Mouse (Mus musculus): ENCODE measurements around the gene Slc12a8. TPM values are rescaled to one million over a fixed set of nuclear protein-coding genes. Genes with fewer than 3 reads are reported as not detected.

Slc12a8 gene
- polyA plus RNA-seq, 1 experiment from 2014 or later, result 0.09 TPM

DNA sequence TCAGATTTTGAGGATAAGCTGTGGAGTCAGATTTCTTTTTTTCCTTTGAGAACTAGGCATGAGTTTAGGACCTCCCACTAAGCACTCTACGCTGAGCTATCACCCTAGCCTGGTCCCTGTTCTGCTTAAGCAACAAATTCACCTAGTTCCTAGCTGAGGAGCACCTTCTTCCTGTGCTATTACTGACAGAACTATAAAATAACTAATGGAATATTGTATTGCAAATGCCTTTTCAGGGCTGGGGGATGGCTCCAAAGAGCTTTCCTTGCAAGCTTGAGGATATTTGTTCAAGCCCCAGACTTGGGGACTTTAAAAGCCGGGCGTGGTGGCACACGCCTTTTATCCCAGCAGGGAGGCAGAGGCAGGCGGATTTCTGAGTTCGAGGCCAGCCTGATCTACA is 55.5 kb downstream of the Slc12a8 start:
- Histone ChIP-seq H3K9ac (no peak overlapping the region), H3K36me3 (replicated peaks) (no peaks in the 10 kb centered on the region), H3K4me3 (replicated peaks) (no peak overlapping the region), H3K4me1 (replicated peaks) (no peaks in the 10 kb centered on the region), H3K4me2 (no peak overlapping the region), H3K9me3 (replicated peaks) (no peaks in the 10 kb centered on the region), H3K27me3 (no peaks in the 10 kb centered on the region), H3K27ac (replicated peaks) (no peak overlapping the region)
- WGBS (ENCODE audit: insufficient replicate concordance), result 70% methylated on average over 6 of the region's 6 CpGs
- ATAC-seq (ENCODE audit: insufficient read depth), result no peak

DNA sequence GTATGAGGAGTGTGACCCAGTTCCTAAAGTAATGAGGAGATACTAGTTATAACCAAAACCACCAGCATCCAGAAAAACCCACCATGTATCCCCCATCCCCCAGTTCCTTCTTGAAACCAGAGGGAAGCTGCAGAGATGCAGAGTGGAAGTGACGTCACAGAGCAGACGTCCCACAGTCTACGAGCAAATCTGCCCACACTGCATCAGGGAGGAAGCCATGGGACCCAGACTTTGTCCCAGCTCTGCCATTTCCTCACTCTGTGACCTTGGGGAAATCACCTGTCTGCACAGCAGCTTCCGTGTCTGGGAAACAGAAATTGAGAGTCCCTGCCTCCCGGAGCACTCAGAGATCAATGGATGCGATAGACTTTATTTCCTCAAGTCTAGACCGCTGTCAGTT is 56.6 kb downstream of the Slc12a8 start:
- WGBS (ENCODE audit: insufficient replicate concordance), result 39% methylated on average over 7 of the region's 7 CpGs
- Histone ChIP-seq H3K4me2 (no peak overlapping the region), H3K4me1 (replicated peaks) (no peaks in the 10 kb centered on the region), H3K9me3 (replicated peaks) (no peaks in the 10 kb centered on the region), H3K36me3 (replicated peaks) (no peaks in the 10 kb centered on the region), H3K27me3 (no peaks in the 10 kb centered on the region), H3K27ac (replicated peaks) (no peak overlapping the region), H3K4me3 (replicated peaks) (no peak overlapping the region), H3K9ac (no peak overlapping the region)
- ATAC-seq (ENCODE audit: insufficient read depth), result no peak

DNA sequence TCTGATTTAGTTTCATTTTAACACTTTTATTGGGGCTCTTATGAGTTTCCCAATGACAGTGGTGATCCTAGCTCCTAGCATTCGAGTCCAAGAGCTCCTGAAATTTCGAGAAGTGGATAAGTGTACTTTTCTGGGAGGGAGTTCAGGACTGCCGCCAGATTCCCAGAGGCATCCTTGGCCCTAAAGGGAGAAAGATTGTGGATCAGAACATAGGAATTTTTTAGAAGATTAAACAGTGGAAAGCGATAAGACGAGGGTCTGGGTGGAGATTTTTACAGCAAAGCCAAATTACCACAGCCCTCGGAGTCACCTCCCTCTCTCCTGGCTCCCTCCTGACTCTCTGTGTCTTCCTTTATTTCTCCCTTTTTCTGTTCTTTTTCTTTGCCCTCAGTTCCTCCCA is 58.6 kb downstream of the Slc12a8 start:
- WGBS (ENCODE audit: insufficient replicate concordance), result 54% methylated on average over 6 of the region's 6 CpGs
- ATAC-seq (ENCODE audit: insufficient read depth), result no peak
- Histone ChIP-seq H3K9me3 (replicated peaks) (no peaks in the 10 kb centered on the region), H3K27ac (replicated peaks) (no peak overlapping the region), H3K4me3 (replicated peaks) (no peak overlapping the region), H3K36me3 (replicated peaks) (no peaks in the 10 kb centered on the region), H3K27me3 (no peaks in the 10 kb centered on the region), H3K9ac (no peak overlapping the region), H3K4me2 (no peak overlapping the region), H3K4me1 (replicated peaks) (no peaks in the 10 kb centered on the region)

DNA sequence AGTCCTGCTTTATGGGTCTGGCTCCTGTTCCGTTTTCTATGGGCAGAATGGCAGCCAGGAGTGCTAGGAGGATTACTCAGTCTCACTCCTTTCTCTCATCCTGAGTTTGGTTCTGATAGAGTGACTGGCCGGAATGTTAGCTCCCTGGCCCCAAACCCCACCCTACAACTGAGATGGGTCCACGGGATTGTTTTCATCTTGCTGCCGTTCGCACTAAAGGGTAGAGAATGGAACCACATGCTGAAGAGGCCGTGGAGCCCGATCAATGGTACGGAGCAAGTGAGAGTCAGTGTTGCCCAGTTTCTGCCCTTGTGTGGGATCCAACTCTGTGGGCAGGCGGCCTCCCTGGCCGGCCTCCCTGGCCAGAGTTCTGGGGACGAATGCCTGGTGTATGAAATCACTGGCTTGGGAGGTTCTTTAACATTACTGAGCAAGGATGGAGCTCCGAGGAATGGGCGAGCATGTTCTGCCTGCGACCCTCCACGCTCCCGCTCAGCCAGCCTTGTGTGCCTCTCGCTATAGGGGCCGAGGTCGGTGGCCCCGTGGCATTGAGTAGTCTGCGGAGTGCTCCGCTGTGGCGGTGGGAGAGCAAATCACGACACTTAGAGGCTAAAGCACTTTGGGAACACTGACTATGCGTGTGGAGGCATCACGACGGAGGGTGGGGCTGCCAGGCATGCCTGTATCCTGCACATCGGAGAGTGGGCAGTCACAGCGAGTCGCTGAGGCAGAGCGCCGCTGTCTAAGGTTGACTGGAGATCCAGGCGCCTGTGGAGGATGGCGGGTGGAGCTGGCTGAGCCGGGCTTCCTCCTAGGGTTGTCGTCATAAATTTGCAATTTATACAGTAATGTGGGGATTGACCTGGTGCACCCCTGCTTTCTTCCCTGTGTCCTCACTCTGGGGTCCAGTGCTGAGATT is 59.4 kb downstream of the Slc12a8 start:
- no peaks in the 10 kb centered on the region for H3K36me3 ChIP-seq (replicated peaks)
- H3K27ac ChIP-seq (replicated peaks), result no peak overlapping the region
- WGBS (ENCODE audit: insufficient replicate concordance), result 68% methylated on average over 36 of the region's 36 CpGs
- H3K4me3 ChIP-seq (replicated peaks), result no peak overlapping the region
- H3K27me3 ChIP-seq, result no peaks in the 10 kb centered on the region
- no peak overlapping the region for H3K4me2 ChIP-seq
- ATAC-seq (ENCODE audit: insufficient read depth), result no peak
- H3K9ac ChIP-seq, result no peak overlapping the region
- H3K4me1 ChIP-seq (replicated peaks), result no peaks in the 10 kb centered on the region
- H3K9me3 ChIP-seq (replicated peaks), result no peaks in the 10 kb centered on the region

DNA sequence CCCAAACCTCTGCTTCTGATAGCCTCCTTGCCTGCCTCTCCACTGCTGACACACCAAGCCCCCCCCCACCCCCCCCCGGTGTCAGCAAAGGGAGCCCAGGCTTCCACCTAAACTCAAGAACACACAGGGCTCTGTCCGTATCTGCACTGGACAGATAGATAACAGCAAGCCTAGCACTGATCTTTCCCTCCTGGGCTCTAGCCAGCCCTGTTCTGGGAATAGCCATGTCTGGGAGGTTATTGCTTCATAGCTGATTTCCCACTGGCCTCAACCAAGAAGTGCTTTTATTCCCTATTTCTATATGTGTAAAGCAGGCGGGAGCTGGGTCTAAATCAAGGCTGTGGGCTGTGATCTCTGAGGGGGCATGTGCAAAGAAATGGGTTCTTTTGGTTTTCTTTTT is 61.3 kb downstream of the Slc12a8 start:
- 49% methylated on average over 3 of the region's 3 CpGs for WGBS (ENCODE audit: insufficient replicate concordance)
- Histone ChIP-seq H3K27me3 (peaks cover 7% of the 10 kb centered on the region), H3K4me2 (no peak overlapping the region), H3K9ac (no peak overlapping the region), H3K4me3 (replicated peaks) (no peak overlapping the region), H3K9me3 (replicated peaks) (no peaks in the 10 kb centered on the region), H3K27ac (replicated peaks) (no peak overlapping the region), H3K4me1 (replicated peaks) (0 out of 2 replicates have a peak, but pooled peaks cover under 1% of the 10 kb centered on the region), H3K36me3 (replicated peaks) (no peaks in the 10 kb centered on the region)
- no peak for ATAC-seq (ENCODE audit: insufficient read depth)

DNA sequence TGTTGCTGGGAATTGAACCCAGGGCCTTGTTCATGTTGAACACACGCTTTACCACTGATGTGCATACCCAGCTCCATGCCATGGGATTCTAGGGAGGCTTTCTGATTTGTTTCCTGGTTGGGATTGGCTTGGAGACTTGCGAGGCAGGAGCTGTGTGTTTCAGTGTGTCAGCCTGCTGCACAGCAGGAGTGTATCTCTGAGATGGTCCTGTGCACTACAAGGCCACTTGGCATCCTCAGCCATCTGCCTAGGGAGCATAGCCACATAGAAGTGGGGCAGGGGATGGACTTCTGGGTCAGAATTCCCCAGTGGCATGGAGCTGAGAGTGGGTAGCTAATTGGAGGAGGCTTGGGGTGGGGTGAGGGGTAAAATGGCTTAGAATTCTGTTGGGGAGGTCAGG is 63.2 kb downstream of the Slc12a8 start:
- Histone ChIP-seq H3K36me3 (replicated peaks) (no peaks in the 10 kb centered on the region), H3K27me3 (peaks cover 25% of the 10 kb centered on the region), H3K4me1 (replicated peaks) (peaks cover 10% of the 10 kb centered on the region; the same call in 1 of the 2 replicates), H3K4me2 (no peak overlapping the region), H3K4me3 (replicated peaks) (no peak overlapping the region), H3K27ac (replicated peaks) (no peak overlapping the region; the same call in 1 of the 2 replicates), H3K9me3 (replicated peaks) (no peaks in the 10 kb centered on the region), H3K9ac (no peak overlapping the region)
- WGBS (ENCODE audit: insufficient replicate concordance), result 70% methylated on average over 2 of the region's 2 CpGs
- ATAC-seq (ENCODE audit: insufficient read depth), result no peak

DNA sequence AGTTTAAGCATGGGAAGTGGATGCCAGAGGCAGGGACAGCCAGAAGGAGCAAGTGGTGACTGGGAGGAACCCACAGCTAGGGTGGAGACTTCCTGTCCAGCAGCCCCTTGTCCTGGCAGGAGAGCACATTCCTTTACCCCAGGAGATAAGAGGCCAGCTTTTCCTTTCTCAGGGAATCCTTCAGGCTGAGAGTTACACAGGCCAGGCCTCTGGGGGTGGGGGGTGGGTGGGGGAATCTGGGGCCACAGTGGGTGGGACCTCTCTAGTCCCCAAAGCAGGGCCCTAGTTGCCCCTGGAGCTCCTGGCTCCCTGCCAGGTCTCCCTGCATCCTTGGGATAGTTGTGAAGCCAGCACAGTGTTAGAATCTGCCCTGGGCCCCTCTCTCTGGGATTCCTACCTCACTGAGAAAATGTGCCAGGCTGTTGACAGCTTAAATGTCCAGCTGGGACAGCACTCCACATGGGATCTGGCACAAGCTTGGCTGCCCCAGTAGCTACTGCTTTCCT is 63.7 kb downstream of the Slc12a8 start:
- Histone ChIP-seq H3K4me3 (replicated peaks) (no peak overlapping the region), H3K9ac (no peak overlapping the region), H3K27ac (replicated peaks) (no peak overlapping the region; the same call in 1 of the 2 replicates), H3K4me1 (replicated peaks) (peaks cover 10% of the 10 kb centered on the region; the same call in 1 of the 2 replicates), H3K9me3 (replicated peaks) (no peaks in the 10 kb centered on the region), H3K27me3 (peaks cover 27% of the 10 kb centered on the region), H3K4me2 (no peak overlapping the region), H3K36me3 (replicated peaks) (no peaks in the 10 kb centered on the region)
- peak; percentile 36 for ATAC-seq (ENCODE audit: insufficient read depth)

DNA sequence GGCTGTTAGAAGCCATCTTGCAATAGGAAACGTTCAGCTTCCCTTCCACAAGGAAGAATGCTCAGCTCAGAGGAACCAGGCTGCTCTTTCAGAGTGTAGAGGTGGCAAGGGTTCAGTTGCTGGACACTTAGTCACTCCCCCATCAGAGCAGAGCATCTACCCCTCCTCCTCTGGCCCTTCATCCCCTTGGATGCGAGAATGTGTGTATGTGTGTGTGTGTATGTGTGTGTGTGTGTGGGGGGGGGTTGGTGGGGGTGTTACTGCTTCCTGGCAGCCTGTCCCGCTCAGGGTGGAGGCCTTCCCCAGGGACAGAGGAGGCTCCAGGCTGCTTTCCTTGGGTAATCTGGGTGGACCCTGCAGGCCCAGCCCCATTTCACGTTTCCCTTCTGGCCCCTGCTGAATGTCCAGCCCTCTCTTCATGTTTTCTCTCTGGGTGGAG is 64.6 kb downstream of the Slc12a8 start:
- Histone ChIP-seq H3K36me3 (replicated peaks) (no peaks in the 10 kb centered on the region), H3K9ac (no peak overlapping the region), H3K4me2 (no peak overlapping the region), H3K4me3 (replicated peaks) (no peak overlapping the region), H3K4me1 (replicated peaks) (peaks cover 10% of the 10 kb centered on the region; the same call in 1 of the 2 replicates), H3K9me3 (replicated peaks) (no peaks in the 10 kb centered on the region), H3K27me3 (peaks cover 27% of the 10 kb centered on the region), H3K27ac (replicated peaks) (no peak overlapping the region)
- WGBS (ENCODE audit: insufficient replicate concordance), result 37% methylated on average over 4 of the region's 4 CpGs
- no peak for ATAC-seq (ENCODE audit: insufficient read depth)

DNA sequence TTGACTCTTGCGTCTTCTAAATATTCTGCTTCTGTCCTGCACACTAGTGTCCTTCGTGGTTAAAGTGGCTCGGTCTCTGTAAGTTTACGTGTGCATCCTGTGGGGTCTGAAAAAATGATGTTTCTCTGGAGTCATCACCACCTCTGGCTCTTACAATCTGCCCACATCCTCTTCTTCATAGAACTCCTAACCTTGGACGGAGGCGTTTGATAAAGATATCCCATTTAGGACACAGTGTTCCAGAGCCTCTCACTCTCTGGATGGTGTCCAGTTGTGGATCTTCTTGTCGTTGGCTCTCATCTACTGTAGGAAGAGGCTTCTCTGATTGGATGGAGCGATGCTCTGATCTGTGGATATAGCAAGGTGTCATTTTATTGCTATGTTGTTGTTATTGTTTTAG is 65.4 kb downstream of the Slc12a8 start:
- no peaks in the 10 kb centered on the region for H3K36me3 ChIP-seq (replicated peaks)
- H3K27ac ChIP-seq (replicated peaks), result 0 out of 2 replicates have a peak overlapping the region, but pooled peaks have one; percentile 19
- no peak overlapping the region for H3K9ac ChIP-seq
- H3K9me3 ChIP-seq (replicated peaks), result no peaks in the 10 kb centered on the region
- no peak overlapping the region for H3K4me2 ChIP-seq
- peaks cover 27% of the 10 kb centered on the region for H3K27me3 ChIP-seq
- no peak overlapping the region for H3K4me3 ChIP-seq (replicated peaks)
- ATAC-seq (ENCODE audit: insufficient read depth), result no peak
- H3K4me1 ChIP-seq (replicated peaks), result peaks cover 10% of the 10 kb centered on the region; the same call in 1 of the 2 replicates
- 62% methylated on average over 8 of the region's 8 CpGs for WGBS (ENCODE audit: insufficient replicate concordance)

DNA sequence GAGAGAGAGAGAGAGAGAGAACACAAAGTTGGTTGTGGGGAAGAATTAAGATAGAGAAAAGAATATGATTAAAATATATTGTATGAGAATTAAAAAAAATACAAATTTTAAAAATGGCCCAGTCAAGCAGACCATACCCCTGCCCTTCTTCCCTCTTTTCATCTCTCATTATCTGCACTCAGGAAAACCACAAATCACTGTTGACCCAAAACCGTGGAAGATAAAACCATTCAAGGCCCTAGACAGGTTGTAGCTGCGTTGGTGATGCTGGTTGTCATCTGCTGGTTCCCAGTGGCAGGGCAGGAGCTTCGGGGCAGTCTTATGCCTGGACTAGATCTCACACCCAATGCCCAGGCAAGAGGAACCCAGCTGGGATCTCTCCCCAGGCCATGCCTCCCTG is 66.2 kb downstream of the Slc12a8 start:
- no peak overlapping the region for H3K4me3 ChIP-seq (replicated peaks)
- H3K4me2 ChIP-seq, result peak overlapping the region; percentile 43; the same call in 1 of the 2 replicates
- peaks cover 27% of the 10 kb centered on the region for H3K27me3 ChIP-seq
- H3K36me3 ChIP-seq (replicated peaks), result no peaks in the 10 kb centered on the region
- peaks cover 10% of the 10 kb centered on the region; the same call in 1 of the 2 replicates for H3K4me1 ChIP-seq (replicated peaks)
- 19% methylated on average over 3 of the region's 3 CpGs for WGBS (ENCODE audit: insufficient replicate concordance)
- ATAC-seq (ENCODE audit: insufficient read depth), result no peak
- H3K27ac ChIP-seq (replicated peaks), result no peak overlapping the region; the same call in 1 of the 2 replicates
- no peaks in the 10 kb centered on the region for H3K9me3 ChIP-seq (replicated peaks)
- no peak overlapping the region for H3K9ac ChIP-seq

DNA sequence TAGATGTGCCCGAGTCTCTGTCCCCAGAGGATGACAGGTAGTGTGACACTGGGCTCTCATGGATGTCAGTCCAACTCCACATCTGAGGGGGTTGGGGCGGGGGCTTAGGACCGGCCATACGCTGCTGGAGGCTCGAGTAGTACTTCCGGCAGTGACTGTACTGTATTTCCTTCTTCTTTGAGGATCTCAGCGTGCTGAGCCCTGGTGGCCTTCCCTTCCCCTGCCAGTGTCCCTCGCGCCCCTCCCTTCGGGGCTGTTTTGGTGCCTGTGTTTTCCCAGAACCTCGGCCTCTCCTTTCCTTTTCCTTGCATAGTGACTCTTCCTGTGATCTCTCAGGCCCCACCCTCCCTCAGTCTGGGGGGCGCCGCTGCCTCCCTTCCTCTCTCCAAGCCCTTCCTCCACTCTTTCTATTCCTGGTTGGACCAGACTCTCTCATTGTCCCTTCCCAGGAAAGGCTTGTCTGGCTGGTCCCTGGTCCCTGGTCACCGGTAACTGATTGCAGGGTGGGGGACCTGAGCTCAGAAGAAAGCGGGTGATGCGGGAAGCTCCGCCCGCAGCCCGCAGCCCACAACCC is 66.8 kb downstream of the Slc12a8 start:
- ATAC-seq (ENCODE audit: insufficient read depth), result peak; percentile 22; the same call in 1 of the 2 replicates
- Histone ChIP-seq H3K36me3 (replicated peaks) (no peaks in the 10 kb centered on the region), H3K9ac (no peak overlapping the region), H3K27me3 (peaks cover 27% of the 10 kb centered on the region), H3K4me3 (replicated peaks) (no peak overlapping the region; the same call in 1 of the 2 replicates), H3K9me3 (replicated peaks) (no peaks in the 10 kb centered on the region), H3K4me2 (peak overlapping the region; percentile 43), H3K27ac (replicated peaks) (0 out of 2 replicates have a peak overlapping the region, but pooled peaks have one; percentile 45), H3K4me1 (replicated peaks) (peaks cover 10% of the 10 kb centered on the region; the same call in 1 of the 2 replicates)
- WGBS (ENCODE audit: insufficient replicate concordance), result 4% methylated on average over 19 of the region's 19 CpGs

Measured in liver, embryonic 15.5 days (tissue).